Mouse (Mus musculus) gastrocnemius, postnatal 14 days (tissue): ENCODE data around the gene Shb. TPM values are rescaled to one million over a fixed set of nuclear protein-coding genes. Genes with fewer than 3 reads are reported as not detected.
A peak's percentile ranks its signal among the peaks of the same experiment; 100 is the strongest.

ENCODE experiments used
- DNase-seq: peaks from one replicate; pipeline ENCODE4 v3.0.0; 2021; ENCODE audit warnings: mixed read lengths
- intact Hi-C: fragments of 180-260 bp; cut with DNase I; formaldehyde crosslinking; loops from one replicate; pipeline ENCODE4 v1.15.1; 2025; ENCODE audit warnings: low total_unique reads
- total RNA-seq, 2 experiments: library from RNA; stranded (reverse); gene quantifications; 2 replicates each; pipeline ENCODE4 v1.2.3; 2021

Gene Shb
- total RNA-seq, 2 experiments from 2014 or later: 6.7 to 7.8 TPM

DNA sequence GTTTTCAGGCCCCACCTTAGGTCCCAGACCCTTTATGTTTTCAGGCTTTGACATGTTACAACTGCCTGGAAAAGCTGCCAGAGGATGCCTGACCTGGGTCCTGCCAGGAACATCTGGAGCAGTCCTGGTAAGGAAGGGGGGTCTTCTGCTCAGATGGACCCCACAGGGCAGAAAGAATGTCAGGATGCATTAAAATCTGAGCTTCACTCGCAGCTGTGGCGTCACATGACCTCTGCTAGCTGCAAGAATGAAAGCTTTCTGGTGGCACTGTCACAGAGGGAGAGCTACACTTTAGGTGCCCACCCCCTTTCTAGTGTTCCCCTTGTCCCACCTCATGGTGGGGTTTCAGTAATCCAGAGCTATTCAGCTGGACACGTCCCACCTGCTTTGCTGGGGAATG, 95.3 kb downstream of the Shb start:
- intact Hi-C loops: no loop called here
- no peak for DNase-seq

DNA sequence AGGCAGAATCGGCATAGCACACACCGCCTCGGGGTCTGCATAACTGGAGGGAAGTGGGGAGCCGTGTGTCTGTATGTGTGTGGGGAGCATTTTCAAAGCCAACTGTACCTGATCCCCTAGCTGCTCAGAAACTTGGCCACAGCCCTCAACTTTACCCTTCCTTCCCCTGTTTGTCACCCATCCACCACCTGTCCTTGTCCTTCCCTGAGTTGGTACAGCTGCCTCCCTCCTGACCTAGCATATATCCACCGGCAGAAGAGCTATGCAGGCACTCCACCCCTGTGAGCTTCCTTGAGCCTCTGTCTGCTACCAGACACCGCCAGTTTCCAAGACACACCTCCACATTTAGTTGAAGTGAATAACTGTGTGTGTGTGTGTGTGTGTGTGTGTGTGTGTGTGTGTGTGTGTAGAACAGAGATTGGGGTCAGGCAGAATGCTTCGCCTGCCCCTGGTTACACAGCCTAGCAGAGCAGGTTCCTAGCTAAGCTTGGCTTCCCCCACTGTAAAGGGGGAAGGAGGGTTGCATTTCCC, 95.8 kb downstream of the Shb start:
- intact Hi-C loops: no loop called here
- DNase-seq: no peak

DNA sequence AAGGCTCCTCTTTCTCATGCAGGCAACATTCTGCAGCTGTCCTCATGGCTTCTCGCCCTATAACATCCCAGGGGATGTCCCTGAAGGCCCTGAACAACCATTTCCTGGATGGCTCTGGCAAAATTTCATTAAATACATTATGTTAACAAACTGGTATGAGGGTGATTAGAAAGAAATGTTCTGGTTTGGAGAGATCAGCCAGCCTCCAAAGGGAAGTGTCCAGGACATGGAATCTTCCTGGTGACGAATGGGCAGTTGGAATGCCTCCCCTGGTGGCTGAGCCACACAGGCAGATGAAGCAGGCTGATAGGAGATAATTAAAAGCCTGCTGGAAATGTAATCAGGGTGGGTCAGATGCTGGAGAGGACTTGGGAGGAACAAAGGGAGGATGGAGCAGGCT, 96.4 kb downstream of the Shb start:
- peak; percentile 35 for DNase-seq
- intact Hi-C loops: no loop called here

DNA sequence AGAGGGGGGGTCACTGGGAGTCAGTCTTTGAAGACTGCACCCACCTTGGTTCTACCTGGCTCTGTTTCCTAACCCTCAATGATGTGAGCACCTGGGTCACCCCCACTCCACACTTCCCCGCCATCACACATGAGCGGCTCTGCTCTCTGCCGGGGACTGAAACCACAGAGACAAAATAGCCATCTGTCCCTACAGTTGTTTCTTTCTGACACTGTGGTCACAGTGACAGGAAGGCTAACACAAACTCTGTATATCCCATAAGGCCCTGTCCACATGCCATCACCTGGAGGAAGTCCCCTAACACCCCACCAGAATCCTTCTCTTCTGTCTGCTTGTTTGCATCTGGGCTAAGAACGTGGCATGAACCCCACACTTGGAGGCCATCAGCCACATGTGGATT, 97.6 kb downstream of the Shb start:
- intact Hi-C loops: no loop called here

DNA sequence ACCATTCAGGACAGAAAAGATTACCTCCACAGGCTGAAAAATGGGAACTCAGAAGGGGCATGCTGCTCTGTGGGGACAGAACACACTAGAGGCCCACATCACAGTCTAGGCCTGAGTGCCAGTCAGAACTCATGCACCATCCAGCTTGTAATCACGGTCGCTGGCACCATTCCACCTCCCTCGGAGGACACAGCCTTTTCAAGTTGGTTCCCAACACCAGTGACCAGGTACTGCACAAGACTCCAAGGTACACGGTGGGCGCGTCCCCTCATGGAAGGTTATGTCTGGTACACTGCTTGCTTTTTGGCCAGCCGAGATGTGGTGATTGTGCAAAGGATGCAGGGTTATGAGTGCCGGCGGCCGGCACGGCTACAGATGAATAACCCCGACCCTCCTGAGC, 98.2 kb downstream of the Shb start:
- no peak for DNase-seq
- intact Hi-C loops: no loop called here

More for the DNA sequence above, 97.6 kb downstream of the Shb start:
- DNase-seq: no peak

DNA sequence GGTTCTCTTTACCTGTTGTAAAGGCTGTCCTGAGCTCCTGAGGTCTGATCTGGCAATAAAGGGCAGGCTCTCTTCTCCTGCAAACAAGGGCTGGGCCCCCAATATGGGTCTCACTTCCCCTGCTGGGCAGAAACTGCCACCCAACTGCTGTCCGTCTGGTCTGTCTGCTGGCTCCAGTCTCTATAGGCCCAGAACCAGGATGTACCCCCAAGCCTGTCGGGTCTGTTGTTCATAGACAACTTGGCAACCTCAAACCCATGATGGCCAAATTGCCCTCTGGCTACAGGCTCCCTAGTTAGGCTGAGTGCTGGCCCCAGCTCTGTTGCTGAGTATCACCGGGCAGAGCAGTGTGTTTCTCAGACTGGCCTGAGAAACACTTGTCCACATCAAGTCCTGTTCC, 100.5 kb downstream of the Shb start:
- DNase-seq: no peak
- intact Hi-C loops: no loop called here

DNA sequence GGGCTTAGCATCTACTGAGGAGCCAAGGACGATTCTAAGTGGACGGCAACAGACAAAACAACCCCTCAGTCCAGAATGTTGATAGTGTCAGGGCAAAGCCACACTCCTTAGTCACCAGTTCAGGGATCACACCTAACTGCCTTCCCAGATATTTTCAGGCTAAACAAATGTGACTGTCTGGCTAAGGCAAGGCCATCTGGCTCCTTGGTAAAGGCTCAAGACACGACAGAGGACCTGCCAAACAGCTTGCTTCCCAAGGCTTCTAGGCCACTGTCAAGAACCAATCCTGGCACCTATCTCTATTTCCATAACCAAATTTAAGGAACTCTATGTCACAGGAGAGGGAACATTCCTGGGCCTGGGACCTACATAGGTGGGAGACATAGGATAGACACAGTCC, 101.0 kb downstream of the Shb start:
- intact Hi-C loops: no loop called here

DNA sequence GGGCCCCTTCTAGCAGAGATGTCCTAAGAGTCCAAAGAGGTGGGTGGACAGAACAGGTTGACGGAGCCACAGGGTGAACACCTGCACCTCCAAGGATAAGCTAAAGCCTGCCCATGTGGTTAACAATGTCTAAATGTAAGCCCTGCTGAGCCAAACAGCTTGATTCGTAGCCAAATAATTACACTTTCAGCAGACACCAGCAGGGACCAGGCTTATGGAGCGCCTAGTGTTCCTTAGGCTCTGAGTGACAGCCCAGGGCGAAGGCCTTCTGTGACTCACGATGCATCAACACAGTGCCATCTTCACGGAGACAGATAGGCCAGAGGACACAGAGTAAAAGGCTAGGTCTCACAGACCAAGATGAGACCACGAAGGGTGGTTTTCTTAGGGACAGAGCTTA, 102.8 kb downstream of the Shb start:
- no peak for DNase-seq
- intact Hi-C loops: no loop called here

More for the DNA sequence above, 101.0 kb downstream of the Shb start:
- DNase-seq: no peak

DNA sequence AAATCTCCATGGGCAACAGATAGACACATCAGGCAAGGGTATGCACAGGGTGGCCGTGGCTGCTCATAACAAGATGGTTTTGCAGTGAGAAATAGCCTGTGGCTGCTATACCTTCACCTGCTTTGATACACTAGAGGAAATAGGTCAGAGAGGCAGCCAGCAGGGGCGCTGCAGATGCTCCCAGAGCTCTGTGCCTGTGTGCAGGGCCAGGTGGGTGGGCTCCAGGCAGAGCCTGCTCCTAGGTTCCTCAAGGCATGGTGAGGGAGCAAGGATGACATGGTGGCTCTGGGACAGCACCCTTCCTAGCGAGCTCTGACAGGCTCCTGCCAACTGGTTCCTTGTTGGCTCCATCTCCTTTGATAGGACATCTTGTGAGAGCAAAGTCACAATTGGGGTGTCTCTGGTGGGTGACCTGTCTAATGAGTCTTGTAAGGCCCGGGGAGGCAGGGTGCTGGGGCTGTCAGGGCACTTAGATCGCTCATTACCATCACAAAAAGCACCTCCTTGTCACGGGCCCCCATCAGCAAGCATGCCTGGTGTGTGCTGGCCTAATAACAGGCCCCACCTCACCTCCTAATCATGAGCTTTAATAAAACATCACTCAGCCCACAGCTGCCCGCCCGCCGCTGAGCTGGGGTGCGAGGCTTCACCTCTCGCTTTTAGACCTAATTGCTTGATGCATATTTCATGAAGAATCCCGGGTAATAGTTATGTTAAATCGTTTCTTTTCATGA, 105.4 kb downstream of the Shb start:
- no peak for DNase-seq
- intact Hi-C loops: no loop called here

DNA sequence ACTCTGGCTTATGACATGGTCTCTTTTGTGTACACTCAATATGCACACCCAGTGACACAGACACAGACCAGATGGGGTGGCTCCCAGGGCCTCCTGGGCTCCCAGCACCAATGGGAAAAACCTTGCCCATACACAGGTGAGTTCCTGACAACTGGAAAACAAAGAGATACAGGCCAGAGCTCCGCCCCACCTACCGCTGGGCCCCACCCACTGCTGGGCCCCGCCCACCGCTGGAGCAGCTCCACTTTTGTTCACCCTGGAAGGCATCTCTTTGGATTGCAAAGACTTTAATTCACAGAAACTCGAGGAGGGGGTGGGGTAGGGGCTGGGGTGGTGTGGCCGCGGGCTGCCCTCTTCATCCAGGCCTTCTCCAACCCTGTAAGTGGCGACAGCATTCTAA, 108.9 kb downstream of the Shb start:
- DNase-seq: no peak
- intact Hi-C loops: loop anchor here (5.0 kb wide), 1 partner anchor 344 kb away; no protein-coding TSS in a partner anchor

DNA sequence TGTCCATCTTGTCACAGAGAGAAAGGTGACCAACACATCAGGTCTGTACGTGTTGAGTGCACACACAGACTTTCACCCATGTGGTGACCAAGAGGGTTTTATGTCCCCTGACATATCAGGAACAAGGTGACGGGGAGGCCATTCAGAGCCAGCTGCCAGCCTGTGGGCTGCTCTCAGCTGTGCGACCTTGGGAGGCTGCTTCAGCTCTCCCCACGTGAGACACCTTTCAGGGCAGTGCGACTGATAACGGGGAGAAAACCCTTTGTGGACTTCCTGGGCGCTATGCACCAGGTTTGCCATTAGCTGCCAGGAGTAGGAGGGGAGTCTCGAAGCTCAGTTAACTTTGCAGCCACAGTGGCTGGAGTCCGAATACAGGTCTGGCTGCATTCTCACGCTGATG, 109.6 kb downstream of the Shb start:
- intact Hi-C loops: loop anchor here (5.0 kb wide), 1 partner anchor 345 kb away; no protein-coding TSS in a partner anchor
- no peak for DNase-seq

DNA sequence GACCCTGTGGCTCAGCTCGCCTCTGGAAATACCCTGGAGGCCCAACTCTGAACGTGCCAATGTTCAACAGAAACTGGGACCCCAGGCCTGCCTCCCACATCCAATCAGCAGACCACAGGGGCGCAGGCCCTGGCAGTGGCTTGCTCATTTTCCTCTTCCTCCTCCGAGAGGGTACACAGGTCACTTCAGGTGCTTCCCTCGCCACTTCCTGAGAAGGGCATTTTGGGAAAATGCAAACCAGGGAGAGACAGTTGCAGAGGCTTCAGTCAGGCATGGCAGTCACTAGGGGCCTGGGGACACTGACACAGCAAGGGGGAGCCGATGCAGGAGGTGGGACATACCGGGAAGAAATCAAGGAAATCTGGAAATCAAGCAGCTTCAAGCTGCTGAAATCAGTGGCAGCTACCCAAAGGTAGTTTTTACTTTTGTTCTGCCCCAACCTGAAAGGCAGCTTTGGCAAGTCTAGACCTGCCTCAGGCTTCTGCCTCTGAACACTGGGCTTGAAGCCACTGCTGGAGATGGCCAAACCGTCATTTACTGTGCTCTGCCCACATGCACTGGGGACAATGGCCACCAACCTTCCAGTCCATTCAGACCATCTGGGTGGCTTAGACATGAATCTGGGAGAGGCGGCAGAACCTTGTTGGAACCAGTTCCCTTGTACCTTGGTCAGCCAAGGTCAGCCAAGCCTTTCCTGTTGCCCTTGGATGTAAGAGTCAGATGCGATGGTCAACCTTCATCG, 110.6 kb downstream of the Shb start:
- intact Hi-C loops: loop anchor here (5.0 kb wide), 1 partner anchor 346 kb away; no protein-coding TSS in a partner anchor

DNA sequence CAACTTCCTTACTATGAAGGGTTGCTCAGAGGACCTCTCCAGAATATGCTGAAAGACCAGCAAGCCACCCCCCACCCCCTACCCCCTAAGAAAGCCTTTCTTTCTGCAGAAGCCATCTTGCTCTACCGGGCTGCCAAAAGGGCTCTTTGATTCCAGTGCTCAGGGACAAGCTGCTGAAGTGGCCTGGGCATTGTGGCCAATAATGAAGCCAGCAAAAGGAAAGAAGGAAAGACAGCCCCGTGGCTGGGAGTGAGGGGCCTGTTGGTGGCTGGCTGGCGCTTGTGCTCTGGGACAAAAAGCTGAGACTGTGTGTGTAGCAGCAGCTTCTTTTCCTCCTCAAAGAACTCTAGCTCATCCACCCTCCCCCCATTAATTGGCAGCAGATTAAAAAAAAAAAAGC, 111.5 kb downstream of the Shb start:
- intact Hi-C loops: loop anchor here (5.0 kb wide), 1 partner anchor 347 kb away; no protein-coding TSS in a partner anchor
- DNase-seq: no peak

More for the DNA sequence above, 110.6 kb downstream of the Shb start:
- DNase-seq: no peak

DNA sequence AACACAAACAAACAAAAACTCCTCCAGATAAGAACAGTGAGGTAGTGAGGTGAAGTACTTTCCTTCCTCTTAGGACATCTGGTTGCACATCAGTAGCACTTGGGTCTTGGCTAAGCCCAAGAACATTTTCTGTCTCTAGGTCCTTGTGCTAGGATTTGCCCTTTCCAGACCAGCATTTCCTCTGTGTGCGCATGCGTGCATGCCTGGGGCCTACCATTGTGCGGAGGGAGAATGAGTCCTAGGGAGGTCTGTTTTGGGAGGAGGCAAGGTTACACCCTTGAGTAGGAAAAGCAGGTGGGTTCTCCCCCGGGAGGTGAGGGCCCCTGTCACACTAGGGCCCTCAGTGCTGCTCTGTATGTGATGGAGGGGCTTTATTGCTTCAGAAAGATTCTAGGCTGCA, 113.2 kb downstream of the Shb start:
- no peak for DNase-seq
- intact Hi-C loops: loop anchor here (5.0 kb wide), 3 partner anchors 113 to 438 kb away; partner anchors contain the start of gene Shb

DNA sequence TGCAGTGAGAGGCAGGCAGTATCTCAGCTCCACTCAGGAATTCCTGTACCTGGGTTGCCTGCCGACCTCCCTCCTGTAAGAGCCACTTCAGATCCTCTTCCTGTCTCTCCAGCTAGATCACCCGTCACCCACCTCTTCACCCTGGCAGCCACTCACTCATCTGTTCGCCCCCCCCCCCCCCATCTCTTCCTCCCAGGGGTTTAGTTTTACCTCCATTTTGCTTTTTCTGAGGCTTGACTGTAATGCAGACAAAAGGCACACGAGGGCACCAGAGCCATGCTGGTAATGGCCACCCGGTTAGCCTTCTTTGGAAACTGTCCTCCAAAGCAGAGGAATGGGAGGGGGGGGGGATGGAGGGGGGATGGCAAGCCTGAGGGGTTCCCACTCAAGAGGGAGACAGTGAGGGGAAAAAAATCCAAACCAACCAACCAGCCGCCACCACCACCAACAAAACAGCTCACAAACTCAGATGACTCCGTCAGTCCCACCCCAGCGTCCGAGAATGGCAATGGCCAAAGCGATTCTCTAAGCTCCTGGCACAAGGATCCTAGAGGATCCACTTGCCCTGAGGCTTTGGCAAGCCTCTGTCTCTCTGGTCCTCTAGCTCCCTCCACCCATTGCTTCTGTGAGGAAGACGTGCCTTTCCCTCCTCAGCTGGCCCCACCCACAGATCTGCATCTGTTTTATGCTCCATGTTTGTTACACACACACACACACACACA, 113.9 kb downstream of the Shb start:
- peak; percentile 45 for DNase-seq
- intact Hi-C loops: loop anchor here (5.0 kb wide), 3 partner anchors 114 to 439 kb away; partner anchors contain the start of gene Shb

DNA sequence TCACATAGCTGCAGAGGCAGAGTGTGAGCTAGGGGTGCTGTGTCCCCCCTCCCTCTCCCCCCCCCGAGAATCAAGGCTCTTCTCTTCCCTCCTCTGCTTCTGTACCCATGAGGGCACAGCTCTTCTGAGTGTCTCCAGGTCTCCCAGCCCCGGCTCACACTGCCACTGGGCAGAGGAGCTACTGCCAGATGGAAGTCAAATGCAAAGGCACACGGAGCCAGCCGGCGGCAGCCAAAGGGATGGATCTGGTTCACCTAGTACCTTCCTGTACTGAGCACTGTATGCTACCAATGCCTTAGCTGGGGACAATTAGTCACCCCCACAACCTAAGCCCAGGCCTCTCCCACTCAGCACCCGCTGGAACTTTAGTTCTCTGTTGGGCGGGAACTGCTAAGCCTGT, 116.0 kb downstream of the Shb start:
- no peak for DNase-seq
- intact Hi-C loops: loop anchor here (5.0 kb wide), 3 partner anchors 116 to 441 kb away; partner anchors contain the start of gene Shb

DNA sequence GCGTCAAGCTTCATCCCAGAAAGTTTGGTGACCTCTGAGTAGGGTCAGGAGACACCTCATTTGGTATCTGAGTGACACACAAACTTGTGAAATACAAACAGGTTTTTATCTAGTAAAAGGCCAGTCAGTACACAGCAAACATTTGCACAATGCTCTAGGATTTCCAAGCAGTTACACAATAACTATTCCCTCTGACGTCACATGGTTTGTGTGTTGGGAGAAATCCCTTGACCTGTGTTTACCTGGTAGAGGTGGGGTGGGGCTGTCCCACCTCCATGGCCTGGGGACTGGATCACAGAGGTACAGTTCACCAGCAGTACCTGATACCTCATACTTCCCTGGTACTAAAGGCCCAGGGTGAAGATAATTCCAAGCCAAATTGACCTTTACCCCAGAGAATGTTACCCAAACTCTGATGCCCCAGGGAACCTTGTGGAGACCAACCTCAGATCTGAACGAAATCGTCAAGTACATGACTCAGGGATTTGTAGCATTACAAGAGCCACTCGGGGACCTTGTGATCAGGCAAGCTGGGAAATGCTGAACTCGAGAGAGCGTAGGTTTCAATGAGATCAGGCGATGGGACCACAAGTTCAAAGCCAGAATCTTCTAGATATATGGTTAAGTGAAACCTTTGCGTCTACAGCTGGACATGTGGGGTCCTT, 118.5 kb downstream of the Shb start:
- no peak for DNase-seq
- intact Hi-C loops: no loop called here

DNA sequence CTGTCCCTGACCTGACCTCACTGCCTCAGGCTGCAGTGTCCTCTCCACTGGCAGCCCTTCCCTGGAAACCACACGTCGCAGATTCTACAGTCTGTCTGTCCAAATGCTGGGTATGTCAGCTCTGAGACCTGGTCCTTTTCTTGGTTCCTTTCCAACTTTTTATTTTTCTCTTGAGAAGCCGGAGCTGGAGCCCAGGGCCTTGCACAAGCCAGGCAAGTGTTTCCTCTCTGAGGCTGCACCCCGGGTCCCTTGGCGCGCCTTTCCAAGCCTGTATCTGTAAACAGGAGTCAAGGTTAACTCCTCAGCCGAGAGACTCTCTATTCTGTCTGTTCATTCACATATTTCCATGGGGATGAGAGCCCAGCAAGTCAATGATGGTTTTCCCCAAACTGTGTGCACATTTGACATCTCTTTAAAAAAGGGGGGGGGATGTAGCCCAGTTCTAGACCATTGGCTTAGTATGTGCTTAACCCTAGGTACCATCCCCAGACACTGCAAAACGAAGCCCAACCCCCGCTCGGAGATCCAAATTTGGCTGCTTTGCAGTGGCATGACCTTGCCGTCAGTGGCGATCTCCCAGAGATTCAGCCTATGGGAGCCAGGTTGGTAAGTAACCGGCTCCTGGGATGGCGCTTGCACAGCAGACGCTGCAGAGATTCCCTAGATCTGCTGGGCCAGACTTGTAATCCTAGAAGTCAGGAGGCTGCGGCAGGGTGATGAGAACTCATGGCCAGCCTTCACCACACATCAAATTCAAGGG, 119.7 kb downstream of the Shb start:
- intact Hi-C loops: no loop called here
- no peak for DNase-seq
